ENCODE assay signal across 14 mouse cellular contexts in the genomic region with DNA sequence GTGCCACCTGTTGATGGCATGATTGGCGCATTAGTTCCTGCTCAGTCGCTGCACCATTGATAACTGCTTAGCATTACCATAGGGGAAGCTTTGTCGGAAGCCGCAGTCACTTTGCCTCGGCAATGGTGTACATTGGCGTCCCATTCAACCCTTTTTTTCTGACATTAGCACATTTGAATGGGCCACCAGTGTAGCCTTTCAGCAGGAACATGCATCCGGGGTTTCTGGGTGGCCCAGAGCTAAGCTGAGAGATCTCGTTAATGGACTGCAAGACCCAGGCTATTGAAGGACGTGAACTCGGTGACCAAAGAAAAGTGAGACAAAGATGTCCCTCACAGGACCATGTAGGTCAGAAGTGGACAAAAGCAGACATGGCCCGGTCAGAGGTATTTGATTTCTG.
A peak's percentile ranks its signal among the peaks of the same experiment; 100 is the strongest.
DNase-seq lines count a peak whose midpoint lies in the region; ATAC-seq lines count a peak whose summit lies in the region.
"Had no signal": no experiment of that assay in that cellular context is flagged by ENCODE, and none has a peak within 500 bp of the region (broad histone marks: within the 10 kb centered on the region; RNA-seq: fewer than 3 reads in every experiment).

No protein-coding gene starts in this region.

- H3K27me3 ChIP-seq in heart, embryonic 11.5 days (ENCODE audit: control insufficient read depth, insufficient read depth, low read length): no peaks in the 10 kb centered on the region
- peaks cover 45% of the 10 kb centered on the region for H3K27me3 ChIP-seq in forebrain, embryonic 13.5 days
- peaks cover 60% of the 10 kb centered on the region for H3K27me3 ChIP-seq in midbrain, embryonic 11.5 days (ENCODE audit: control insufficient read depth, insufficient read depth, low read length)
- H3K27me3 ChIP-seq in liver, embryonic 11.5 days (replicated peaks; ENCODE audit: control insufficient read depth, insufficient read depth, low read length): no peaks in the 10 kb centered on the region

- no peak overlapping the region for H3K4me3 ChIP-seq in heart, embryonic 11.5 days (ENCODE audit: low read depth, low read length)
- no peak overlapping the region for H3K4me3 ChIP-seq in forebrain, embryonic 13.5 days
- no peak overlapping the region for H3K4me3 ChIP-seq in midbrain, embryonic 11.5 days (ENCODE audit: low read depth, low read length)
- no peak overlapping the region for H3K4me3 ChIP-seq in liver, embryonic 11.5 days (ENCODE audit: low read depth, low read length)
- H3K4me3 ChIP-seq: erythroblast, embryonic 14.5 days; neural tube, embryonic 12.5 days had no signal

- H3K9ac ChIP-seq in heart, embryonic 11.5 days (ENCODE audit: low read depth, low read length): no peak overlapping the region
- H3K9ac ChIP-seq in forebrain, embryonic 13.5 days: no peak overlapping the region
- H3K9ac ChIP-seq in midbrain, embryonic 11.5 days (ENCODE audit: low read length): no peak overlapping the region
- H3K9ac ChIP-seq in liver, embryonic 11.5 days (ENCODE audit: low read depth, low read length): no peak overlapping the region
- H3K9ac ChIP-seq: neural tube, embryonic 12.5 days had no signal

- DNase-seq in heart, adult 9 months (ENCODE audit: low spot score in 2 of 2): no peak
- peak; percentile 44 for DNase-seq in ES-CJ7 (ENCODE audit: low read depth, low spot score)
- DNase-seq in midbrain, embryonic 11.5 days (ENCODE audit: low spot score, missing footprints): peak; percentile 93
- DNase-seq in liver, embryonic 11.5 days (ENCODE audit: low spot score): no peak
- no peak for DNase-seq in frontal cortex, postnatal 14 days (ENCODE audit: low spot score in 2 of 2)
- no peak for DNase-seq in frontal cortex, adult 2 months (ENCODE audit: extremely low spot score in 1 of 2, low spot score in 1 of 2)
- DNase-seq: cerebellum, postnatal 36 days; right cerebral cortex, postnatal 25 days had no signal

- no peaks in the 10 kb centered on the region for H3K4me1 ChIP-seq in heart, embryonic 11.5 days (ENCODE audit: control insufficient read depth, insufficient read depth, low read length)
- H3K4me1 ChIP-seq in forebrain, embryonic 13.5 days: peaks cover 7% of the 10 kb centered on the region
- H3K4me1 ChIP-seq in midbrain, embryonic 11.5 days (ENCODE audit: control insufficient read depth, insufficient read depth, low read length): peaks cover 3% of the 10 kb centered on the region
- H3K4me1 ChIP-seq in liver, embryonic 11.5 days (replicated peaks; ENCODE audit: control insufficient read depth, insufficient read depth, low read length): no peaks in the 10 kb centered on the region
- H3K4me1 ChIP-seq: neural tube, embryonic 12.5 days had no signal

- no peak overlapping the region for H3K27ac ChIP-seq in heart, embryonic 11.5 days (ENCODE audit: low read depth, low read length)
- no peak overlapping the region for H3K27ac ChIP-seq in forebrain, embryonic 13.5 days
- H3K27ac ChIP-seq in midbrain, embryonic 11.5 days (ENCODE audit: low read depth, low read length): no peak overlapping the region
- H3K27ac ChIP-seq in liver, embryonic 11.5 days (ENCODE audit: low read depth, low read length): no peak overlapping the region
- H3K27ac ChIP-seq: kidney, postnatal 0 days; macrophage; neural tube, embryonic 12.5 days had no signal

- H3K36me3 ChIP-seq in heart, embryonic 11.5 days (ENCODE audit: control insufficient read depth, insufficient read depth, low read length): no peaks in the 10 kb centered on the region
- no peaks in the 10 kb centered on the region for H3K36me3 ChIP-seq in forebrain, embryonic 13.5 days (ENCODE audit: poor library complexity, severe bottlenecking)
- no peaks in the 10 kb centered on the region for H3K36me3 ChIP-seq in midbrain, embryonic 11.5 days (ENCODE audit: control insufficient read depth, insufficient read depth, low read length)
- no peaks in the 10 kb centered on the region for H3K36me3 ChIP-seq in liver, embryonic 11.5 days (ENCODE audit: control insufficient read depth, insufficient read depth, low read length)
- H3K36me3 ChIP-seq: neural tube, embryonic 12.5 days had no signal

- H3K9me3 ChIP-seq in heart, embryonic 11.5 days (replicated peaks; ENCODE audit: control insufficient read depth, low read length): no peaks in the 10 kb centered on the region
- no peaks in the 10 kb centered on the region for H3K9me3 ChIP-seq in forebrain, embryonic 13.5 days (replicated peaks)
- no peaks in the 10 kb centered on the region for H3K9me3 ChIP-seq in midbrain, embryonic 11.5 days (ENCODE audit: control insufficient read depth, low read length)
- no peaks in the 10 kb centered on the region for H3K9me3 ChIP-seq in liver, embryonic 11.5 days (ENCODE audit: control insufficient read depth, low read length)
- H3K9me3 ChIP-seq: neural tube, embryonic 12.5 days had no signal

- WGBS in heart, embryonic 11.5 days (ENCODE audit: insufficient replicate concordance): 59% methylated on average over 11 of the region's 11 CpGs
- 4% methylated on average over 11 of the region's 11 CpGs for WGBS in forebrain, embryonic 13.5 days
- WGBS in midbrain, embryonic 11.5 days: 10% methylated on average over 11 of the region's 11 CpGs
- 65% methylated on average over 11 of the region's 11 CpGs for WGBS in liver, embryonic 11.5 days

- no peak for ATAC-seq in heart, embryonic 11.5 days (replicated peaks; ENCODE audit: insufficient number of reproducible peaks, low FRiP score, low TSS enrichment)
- ATAC-seq in forebrain, embryonic 13.5 days: peak; percentile 30; the same call in 1 of the 2 replicates
- ATAC-seq in midbrain, embryonic 11.5 days (ENCODE audit: low FRiP score): peak; percentile 80
- ATAC-seq in liver, embryonic 11.5 days (replicated peaks; ENCODE audit: low FRiP score): no peak

- H3K4me2 ChIP-seq in heart, embryonic 11.5 days: 0 out of 2 replicates have a peak overlapping the region, but pooled peaks have one; percentile 1
- peak overlapping the region; percentile 31 for H3K4me2 ChIP-seq in forebrain, embryonic 13.5 days
- peak overlapping the region; percentile 18; the same call in 1 of the 2 replicates for H3K4me2 ChIP-seq in midbrain, embryonic 11.5 days
- H3K4me2 ChIP-seq in liver, embryonic 11.5 days: no peak overlapping the region
- H3K4me2 ChIP-seq: neural tube, embryonic 12.5 days had no signal

Comparison
In these comparisons a context has a peak if more than half of its experiments do, and no peak if none do; other contexts are left out.
1. ATAC-seq: peak in forebrain, embryonic 13.5 days (single experiment) and midbrain, embryonic 11.5 days (single experiment); none in heart, embryonic 11.5 days (single experiment) and liver, embryonic 11.5 days (single experiment).
2. DNase-seq: peak in ES-CJ7 (single experiment) and midbrain, embryonic 11.5 days (single experiment); none in heart, adult 9 months (0 of 2), liver, embryonic 11.5 days (single experiment), frontal cortex, postnatal 14 days (0 of 2) and frontal cortex, adult 2 months (0 of 2).